Mouse (Mus musculus) ES-E14 (cell line): ENCODE results near the gene Bak1.

Source experiments
- CHD2 ChIP-seq: IDR thresholded peaks from 2 replicates; pipeline ENCODE4 v1.6.1; 2014; ENCODE audit warnings: mild to moderate bottlenecking, low read depth, low read length, inconsistent platforms
- HCFC1 ChIP-seq: IDR thresholded peaks from 2 replicates; pipeline ENCODE4 v1.6.1; 2012; ENCODE audit warnings: low read length, inconsistent platforms, borderline replicate concordance; ENCODE audit not compliant: insufficient read depth
- ZC3H11A ChIP-seq: IDR thresholded peaks from 2 replicates; pipeline ENCODE4 v1.6.1; 2012; ENCODE audit warnings: low read depth, mild to moderate bottlenecking, inconsistent platforms, low read length, borderline replicate concordance
- ZNF384 ChIP-seq: IDR thresholded peaks from 2 replicates; pipeline ENCODE4 v1.6.1; 2012; ENCODE audit warnings: low read depth, low read length, inconsistent platforms

GRCm38 (mm10) chr17:26972703-26973574 lies 55.9 kb downstream of the Bak1 start, which contains the start of gene Zbtb9:
- TF ChIP-seq ZC3H11A, result no peak
- peak; percentile 64; the same call in 1 of the 2 replicates for TF ChIP-seq CHD2
- TF ChIP-seq ZNF384, result no peak
- no peak for TF ChIP-seq HCFC1
